Mouse (Mus musculus) bone marrow macrophage, adult 2 months (primary cell): Measurements from ENCODE around the gene Gm20388.

Experiments
- CTCF ChIP-seq: IDR thresholded peaks from 2 replicates; pipeline ENCODE4 v1.5.1; 2012; ENCODE audit warnings: low read depth, mild to moderate bottlenecking, low read length, moderate library complexity
- POLR2A ChIP-seq: IDR thresholded peaks from 2 replicates; pipeline ENCODE4 v1.6.1; 2012; ENCODE audit warnings: mild to moderate bottlenecking, low read depth, low read length, borderline replicate concordance

- no peak for TF ChIP-seq POLR2A
- no peak for TF ChIP-seq CTCF
Measured at GRCm38 (mm10) chr8:122585411-122585891, 2674.8 kb downstream of the Gm20388 start.
